Mouse (Mus musculus): ENCODE data around the gene Srr. TPM values are rescaled to one million over a fixed set of nuclear protein-coding genes. Genes with fewer than 3 reads are reported as not detected.

Gene Srr
- polyA plus RNA-seq, 1 experiment = 7.7 TPM

DNA sequence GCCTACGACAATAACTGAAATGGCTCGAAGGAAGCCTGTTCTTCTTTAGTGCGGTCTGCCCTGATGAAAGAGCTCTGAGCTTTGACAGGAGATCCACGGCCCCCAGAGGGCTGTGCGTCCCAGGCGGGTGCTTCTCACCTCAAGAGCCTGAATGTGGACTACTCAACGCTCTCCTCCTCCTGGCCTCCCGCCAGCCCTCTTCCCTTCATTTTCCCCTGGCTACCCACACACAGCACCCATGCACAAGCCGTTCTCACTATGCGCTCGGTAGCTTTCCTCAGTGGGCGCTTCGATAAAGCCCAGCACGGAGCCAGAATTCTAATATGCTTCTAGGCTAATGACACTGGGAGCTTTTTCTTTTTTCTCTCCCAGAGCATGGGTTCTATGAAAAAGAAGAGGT, 43.8 kb downstream of the Srr start:
- Histone ChIP-seq H3K36me3 (ENCODE audit: control insufficient read depth, insufficient read depth, low read length) (no peaks in the 10 kb centered on the region), H3K27ac (ENCODE audit: control insufficient read depth, insufficient read depth, low read length) (no peak overlapping the region), H3K27me3 (ENCODE audit: control insufficient read depth, insufficient read depth, low read length) (no peaks in the 10 kb centered on the region), H3K4me1 (replicated peaks; ENCODE audit: control insufficient read depth, insufficient read depth, low read length) (no peaks in the 10 kb centered on the region), H3K4me3 (ENCODE audit: control insufficient read depth, insufficient read depth, low read length) (no peak overlapping the region)
- no peak for DNase-seq
- TF ChIP-seq CTCF (IDR thresholded peaks at IDR 0.05; ENCODE audit: borderline replicate concordance, control insufficient read depth, extremely low read depth, insufficient read depth, low read length, poor library complexity) (no peak), POLR2A (IDR thresholded peaks at IDR 0.05; ENCODE audit: control insufficient read depth, extremely low read depth, insufficient read depth, low read length, poor library complexity) (no peak)
- WGBS = 93% methylated on average over 14 of the region's 14 CpGs

GRCm38 (mm10) chr11:74880999-74881398, 44.7 kb downstream of the Srr start:
- H3K36me3 ChIP-seq (ENCODE audit: control insufficient read depth, insufficient read depth, low read length) = no peaks in the 10 kb centered on the region
- H3K4me3 ChIP-seq (ENCODE audit: control insufficient read depth, insufficient read depth, low read length) = no peak overlapping the region
- no peak overlapping the region for H3K27ac ChIP-seq (ENCODE audit: control insufficient read depth, insufficient read depth, low read length)
- whole genome bisulfite sequencing = 94% methylated on average over 9 of the region's 9 CpGs
- H3K4me1 ChIP-seq (replicated peaks; ENCODE audit: control insufficient read depth, insufficient read depth, low read length) = no peaks in the 10 kb centered on the region; the same call in 1 of the 2 replicates
- H3K27me3 ChIP-seq (ENCODE audit: control insufficient read depth, insufficient read depth, low read length) = no peaks in the 10 kb centered on the region
- DNase-seq = no peak
- no peak for TF ChIP-seq CTCF (IDR thresholded peaks at IDR 0.05; ENCODE audit: borderline replicate concordance, control insufficient read depth, extremely low read depth, insufficient read depth, low read length, poor library complexity)
- TF ChIP-seq POLR2A (IDR thresholded peaks at IDR 0.05; ENCODE audit: control insufficient read depth, extremely low read depth, insufficient read depth, low read length, poor library complexity) = no peak

DNA sequence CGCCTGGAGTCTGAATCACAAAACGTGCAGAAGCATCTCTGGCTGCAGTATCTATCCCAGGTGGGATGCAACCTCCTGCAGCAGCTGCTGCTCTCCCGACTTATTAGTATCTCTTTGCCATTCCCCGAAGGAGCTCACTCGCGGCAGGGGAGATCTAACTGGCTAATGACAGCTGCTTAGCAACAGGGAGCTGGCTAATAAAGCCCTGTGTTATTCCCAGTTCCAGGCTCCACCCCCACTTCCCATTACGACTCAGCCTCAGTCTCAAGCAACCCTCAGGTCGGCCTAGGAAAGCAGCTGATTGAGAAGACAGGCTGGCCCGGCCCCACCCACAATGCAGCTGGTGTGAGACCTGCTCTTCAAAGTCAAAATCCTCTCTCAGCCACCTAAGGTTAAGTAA, 48.9 kb downstream of the Srr start:
- Histone ChIP-seq H3K36me3 (ENCODE audit: control insufficient read depth, insufficient read depth, low read length) (no peaks in the 10 kb centered on the region), H3K4me3 (ENCODE audit: control insufficient read depth, insufficient read depth, low read length) (no peak overlapping the region), H3K4me1 (replicated peaks; ENCODE audit: control insufficient read depth, insufficient read depth, low read length) (no peaks in the 10 kb centered on the region; the same call in 1 of the 2 replicates), H3K27me3 (ENCODE audit: control insufficient read depth, insufficient read depth, low read length) (no peaks in the 10 kb centered on the region), H3K27ac (ENCODE audit: control insufficient read depth, insufficient read depth, low read length) (no peak overlapping the region)
- 53% methylated on average over 9 of the region's 9 CpGs for WGBS
- TF ChIP-seq CTCF (IDR thresholded peaks at IDR 0.05; ENCODE audit: borderline replicate concordance, control insufficient read depth, extremely low read depth, insufficient read depth, low read length, poor library complexity) = no peak
- TF ChIP-seq POLR2A (IDR thresholded peaks at IDR 0.05; ENCODE audit: control insufficient read depth, extremely low read depth, insufficient read depth, low read length, poor library complexity) = no peak
- no peak for DNase-seq

- no peak for TF ChIP-seq POLR2A (IDR thresholded peaks at IDR 0.05; ENCODE audit: control insufficient read depth, extremely low read depth, insufficient read depth, low read length, poor library complexity)
- no peak for TF ChIP-seq CTCF (IDR thresholded peaks at IDR 0.05; ENCODE audit: borderline replicate concordance, control insufficient read depth, extremely low read depth, insufficient read depth, low read length, poor library complexity)
- Histone ChIP-seq H3K36me3 (ENCODE audit: control insufficient read depth, insufficient read depth, low read length) (no peaks in the 10 kb centered on the region), H3K4me1 (replicated peaks; ENCODE audit: control insufficient read depth, insufficient read depth, low read length) (no peaks in the 10 kb centered on the region; the same call in 1 of the 2 replicates), H3K27me3 (ENCODE audit: control insufficient read depth, insufficient read depth, low read length) (no peaks in the 10 kb centered on the region), H3K27ac (ENCODE audit: control insufficient read depth, insufficient read depth, low read length) (0 out of 2 replicates have a peak overlapping the region, but pooled peaks have one; percentile 21), H3K4me3 (ENCODE audit: control insufficient read depth, insufficient read depth, low read length) (no peak overlapping the region)
- DNase-seq = no peak
- WGBS = 92% methylated on average over 3 of the region's 3 CpGs
These were observed 51.1 kb downstream of the Srr start for GRCm38 (mm10) chr11:74874630-74875029.

GRCm38 (mm10) chr11:74870991-74871622, 54.6 kb downstream of the Srr start:
- H3K4me1 ChIP-seq (replicated peaks; ENCODE audit: control insufficient read depth, insufficient read depth, low read length) = no peaks in the 10 kb centered on the region
- H3K27me3 ChIP-seq (ENCODE audit: control insufficient read depth, insufficient read depth, low read length) = no peaks in the 10 kb centered on the region
- TF ChIP-seq CTCF (IDR thresholded peaks at IDR 0.05; ENCODE audit: borderline replicate concordance, control insufficient read depth, extremely low read depth, insufficient read depth, low read length, poor library complexity) (no peak), POLR2A (IDR thresholded peaks at IDR 0.05; ENCODE audit: control insufficient read depth, extremely low read depth, insufficient read depth, low read length, poor library complexity) (no peak)
- H3K36me3 ChIP-seq (ENCODE audit: control insufficient read depth, insufficient read depth, low read length) = no peaks in the 10 kb centered on the region
- H3K27ac ChIP-seq (ENCODE audit: control insufficient read depth, insufficient read depth, low read length) = no peak overlapping the region
- WGBS = 69% methylated on average over 12 of the region's 12 CpGs
- DNase-seq = no peak
- H3K4me3 ChIP-seq (ENCODE audit: control insufficient read depth, insufficient read depth, low read length) = no peak overlapping the region

DNA sequence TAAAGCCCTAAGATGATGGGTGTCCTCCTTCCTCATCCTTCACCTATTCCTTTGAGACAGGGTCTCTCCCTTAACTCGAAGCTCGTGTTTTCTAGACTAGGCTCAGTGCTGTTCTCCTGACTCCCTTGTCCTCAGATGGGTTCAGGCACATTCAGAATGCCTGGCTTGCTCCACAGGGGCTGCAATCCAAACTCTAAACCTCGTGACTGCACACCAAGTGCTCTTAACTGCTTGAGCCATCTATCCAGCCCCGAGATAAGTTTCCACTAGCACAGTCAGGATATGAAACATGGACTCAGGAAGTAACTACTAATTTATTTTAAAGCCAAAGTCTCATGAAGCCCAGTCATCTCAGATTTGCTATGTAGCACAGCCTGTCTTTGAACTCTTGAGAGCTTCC, 55.2 kb downstream of the Srr start:
- no peak overlapping the region for H3K27ac ChIP-seq (ENCODE audit: control insufficient read depth, insufficient read depth, low read length)
- 91% methylated on average over 4 of the region's 4 CpGs for WGBS
- no peak overlapping the region for H3K4me3 ChIP-seq (ENCODE audit: control insufficient read depth, insufficient read depth, low read length)
- no peaks in the 10 kb centered on the region for H3K4me1 ChIP-seq (replicated peaks; ENCODE audit: control insufficient read depth, insufficient read depth, low read length)
- no peaks in the 10 kb centered on the region for H3K27me3 ChIP-seq (ENCODE audit: control insufficient read depth, insufficient read depth, low read length)
- DNase-seq = no peak
- H3K36me3 ChIP-seq (ENCODE audit: control insufficient read depth, insufficient read depth, low read length) = no peaks in the 10 kb centered on the region
- TF ChIP-seq POLR2A (IDR thresholded peaks at IDR 0.05; ENCODE audit: control insufficient read depth, extremely low read depth, insufficient read depth, low read length, poor library complexity) = no peak
- no peak for TF ChIP-seq CTCF (IDR thresholded peaks at IDR 0.05; ENCODE audit: borderline replicate concordance, control insufficient read depth, extremely low read depth, insufficient read depth, low read length, poor library complexity)

DNA sequence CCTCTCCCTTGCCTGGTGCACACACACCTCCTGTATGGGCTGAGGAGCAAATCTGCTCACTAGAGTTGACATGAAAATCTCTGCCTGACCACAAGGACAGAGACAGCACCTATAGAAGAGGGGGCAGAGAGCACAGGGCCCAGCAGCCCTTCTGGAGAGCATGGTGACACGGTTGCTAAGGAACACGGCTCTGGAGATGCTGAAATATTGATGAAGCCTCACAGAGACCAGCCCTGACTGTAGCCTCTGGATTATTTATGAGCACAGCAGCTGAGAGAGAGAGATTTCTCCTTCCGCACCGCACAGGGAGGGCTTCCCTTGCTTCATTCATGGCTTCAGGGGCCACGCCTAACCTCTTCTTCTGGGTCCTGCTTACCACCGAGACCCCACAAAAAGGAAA, 56.1 kb downstream of the Srr start:
- 95% methylated on average over 6 of the region's 6 CpGs for WGBS
- TF ChIP-seq CTCF (IDR thresholded peaks at IDR 0.05; ENCODE audit: borderline replicate concordance, control insufficient read depth, extremely low read depth, insufficient read depth, low read length, poor library complexity) (no peak), POLR2A (IDR thresholded peaks at IDR 0.05; ENCODE audit: control insufficient read depth, extremely low read depth, insufficient read depth, low read length, poor library complexity) (no peak)
- no peaks in the 10 kb centered on the region for H3K4me1 ChIP-seq (replicated peaks; ENCODE audit: control insufficient read depth, insufficient read depth, low read length)
- DNase-seq = no peak
- no peaks in the 10 kb centered on the region for H3K27me3 ChIP-seq (ENCODE audit: control insufficient read depth, insufficient read depth, low read length)
- H3K4me3 ChIP-seq (ENCODE audit: control insufficient read depth, insufficient read depth, low read length) = no peak overlapping the region
- no peak overlapping the region for H3K27ac ChIP-seq (ENCODE audit: control insufficient read depth, insufficient read depth, low read length)
- no peaks in the 10 kb centered on the region for H3K36me3 ChIP-seq (ENCODE audit: control insufficient read depth, insufficient read depth, low read length)
